Mouse (Mus musculus): ENCODE data around the gene Bud23.
A peak's percentile ranks its signal among the peaks of the same experiment; 100 is the strongest.
"Not testable (repeated sequence)": the region's sequence is repeated elsewhere in the genome, so short reads cannot be mapped to it uniquely, and the experiment has no call there.

Bud23 gene

GRCm38 (mm10) chr5:135064909-135065446 is at the start of gene Bud23:
Bud23 (minus strand) TSS chr5:135064959.
- DNase-seq (ENCODE audit: low spot score) = not testable (repeated sequence)

DNA sequence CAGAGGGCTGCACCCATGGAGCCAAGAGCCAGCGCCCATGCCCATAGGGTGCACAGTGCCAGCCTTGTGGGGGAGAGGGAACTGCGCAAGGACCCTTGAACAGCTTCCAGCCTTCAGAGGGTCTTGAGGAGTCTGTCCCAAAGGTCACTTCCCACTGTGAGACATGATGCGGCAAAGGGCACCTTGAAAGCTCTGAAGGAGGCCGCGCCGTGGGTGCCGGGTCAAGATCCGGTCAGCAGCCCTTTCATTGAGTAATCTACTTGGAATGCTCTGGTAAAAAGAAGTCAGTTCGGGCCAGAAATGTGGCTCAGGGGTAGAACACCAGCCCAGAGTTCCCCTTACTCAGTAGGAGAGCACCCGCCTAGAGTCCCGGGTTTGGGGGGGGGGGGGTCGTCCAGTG is 49.0 kb upstream of the Bud23 start:
- DNase-seq (ENCODE audit: low spot score) = no peak

GRCm38 (mm10) chr5:135109976-135110375 is 45.2 kb upstream of the Bud23 start:
- DNase-seq (ENCODE audit: low spot score) = no peak

- DNase-seq (ENCODE audit: low spot score) = no peak
Observed at GRCm38 (mm10) chr5:135109426-135109825, 44.7 kb upstream of the Bud23 start.

- DNase-seq (ENCODE audit: low spot score) = no peak
Observed at GRCm38 (mm10) chr5:135109017-135109416, 44.3 kb upstream of the Bud23 start.

DNA sequence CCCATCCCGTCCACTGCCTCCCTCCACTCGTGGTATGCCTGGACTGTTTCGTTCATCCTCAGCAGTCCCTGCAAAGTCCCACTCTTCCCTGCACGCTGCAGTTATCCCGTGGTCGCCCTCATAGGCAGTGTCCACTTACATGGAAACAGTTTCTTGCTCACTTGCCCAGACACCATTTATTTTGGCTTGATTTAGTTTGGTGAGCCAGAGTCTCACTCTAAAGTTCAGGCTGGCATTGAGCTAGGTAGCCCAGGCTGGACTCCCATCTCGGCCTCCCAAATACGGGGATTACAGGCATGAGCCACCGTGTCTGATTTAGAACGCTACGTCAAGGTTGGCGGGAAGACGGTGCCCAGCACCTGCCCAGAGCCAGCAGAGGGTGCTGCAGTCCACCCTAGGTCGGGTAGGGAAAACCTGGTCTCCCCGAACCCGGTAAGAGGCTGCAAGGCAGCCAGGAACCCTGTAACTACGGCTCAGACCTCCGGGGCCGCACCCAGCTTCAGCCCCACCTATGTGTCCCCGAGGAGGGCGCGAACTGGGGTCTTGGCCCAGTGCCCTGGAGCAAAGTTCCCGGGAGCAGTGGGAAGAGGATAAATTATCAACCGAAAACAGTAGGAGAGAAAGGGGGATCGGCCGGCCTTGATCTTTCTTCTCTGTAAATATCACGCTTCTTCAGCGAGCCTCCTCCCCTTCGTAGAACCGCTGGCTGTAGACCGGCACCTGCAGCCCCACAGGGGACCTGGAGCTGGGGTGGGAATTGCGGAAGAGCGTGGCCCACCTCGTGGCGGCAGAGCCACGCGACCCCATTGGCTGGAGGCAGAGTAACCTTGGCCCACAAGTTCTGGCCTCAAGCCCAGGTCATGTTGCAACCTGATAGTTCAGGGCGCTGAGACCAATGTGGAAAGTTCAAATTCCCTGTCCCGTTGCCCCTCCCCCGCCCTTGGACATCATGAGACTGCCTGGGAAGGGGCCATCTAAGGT is 43.1 kb upstream of the Bud23 start:
- DNase-seq (ENCODE audit: low spot score) = peak; percentile 70

DNA sequence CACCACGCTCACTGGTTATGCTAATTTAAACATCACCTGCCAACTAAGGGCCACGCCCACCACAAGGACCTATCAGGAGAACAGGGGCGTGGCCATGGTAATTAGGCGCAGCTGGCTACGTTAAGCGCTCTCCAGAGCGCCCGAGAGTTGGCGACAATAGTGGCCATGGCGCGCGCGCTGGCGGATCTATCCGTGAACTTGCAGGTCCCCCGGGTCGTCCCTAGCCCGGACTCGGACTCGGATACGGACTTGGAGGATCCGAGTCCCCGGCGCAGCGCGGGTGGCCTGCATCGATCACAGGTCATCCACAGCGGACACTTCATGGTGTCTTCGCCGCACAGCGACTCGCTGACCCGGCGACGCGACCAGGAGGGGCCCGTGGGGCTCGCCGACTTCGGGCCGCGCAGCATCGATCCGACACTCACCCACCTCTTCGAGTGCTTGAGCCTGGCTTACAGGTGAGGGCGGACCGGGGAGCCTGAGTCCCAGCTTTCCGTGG is 42.0 kb upstream of the Bud23 start:
- DNase-seq (ENCODE audit: low spot score) = peak; percentile 90

- peak; percentile 47 for DNase-seq (ENCODE audit: low spot score)
Observed at GRCm38 (mm10) chr5:135103999-135104660, 39.4 kb upstream of the Bud23 start.

DNA sequence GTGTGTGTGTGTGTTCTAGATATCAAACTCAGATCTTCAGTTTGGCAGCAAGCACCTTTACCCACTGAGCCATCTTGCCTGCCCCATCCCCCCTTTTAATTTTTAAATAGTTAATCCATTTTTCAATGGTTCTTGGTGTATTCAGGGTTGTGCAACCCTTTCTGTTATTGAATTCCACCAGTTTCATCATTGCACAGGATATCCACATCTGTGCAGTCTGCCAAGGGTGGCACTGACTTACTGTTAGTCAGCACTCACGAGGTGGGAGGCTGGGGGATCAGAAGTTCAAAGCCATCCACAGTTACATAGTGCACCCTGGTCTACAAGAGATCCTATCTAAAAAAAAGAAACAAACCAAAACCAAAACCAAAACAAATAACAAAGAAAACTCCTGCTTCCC is 36.2 kb upstream of the Bud23 start:
- no peak for DNase-seq (ENCODE audit: low spot score)

DNA sequence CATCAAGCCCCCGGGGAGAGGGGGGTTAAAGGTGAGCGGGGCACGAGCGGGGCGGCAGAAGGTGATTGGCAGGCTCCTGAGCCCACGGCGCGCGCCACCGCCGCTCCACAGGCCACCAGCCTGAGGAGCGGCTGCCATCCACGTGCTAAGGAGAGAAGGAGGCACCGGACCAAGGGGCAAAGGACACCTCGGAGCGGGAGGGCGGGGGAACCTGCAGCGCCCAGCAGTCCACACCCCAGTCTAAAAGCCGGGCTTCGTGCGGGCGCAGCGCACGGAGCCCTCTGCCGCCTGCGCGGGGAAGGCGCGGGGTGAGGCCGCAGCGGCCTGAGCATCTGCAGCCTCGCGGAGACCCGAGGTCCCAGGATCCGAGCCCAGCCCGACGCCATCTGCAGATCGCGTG is 24.9 kb upstream of the Bud23 start, which contains the start of gene Mlxipl:
Gene Mlxipl, plus strand, starts transcription at position 238 of the 400 bp plus-strand sequence.
- peak; percentile 24 for DNase-seq (ENCODE audit: low spot score)

- DNase-seq (ENCODE audit: low spot score) = no peak
Observed at GRCm38 (mm10) chr5:135086871-135087270, 22.1 kb upstream of the Bud23 start.

DNA sequence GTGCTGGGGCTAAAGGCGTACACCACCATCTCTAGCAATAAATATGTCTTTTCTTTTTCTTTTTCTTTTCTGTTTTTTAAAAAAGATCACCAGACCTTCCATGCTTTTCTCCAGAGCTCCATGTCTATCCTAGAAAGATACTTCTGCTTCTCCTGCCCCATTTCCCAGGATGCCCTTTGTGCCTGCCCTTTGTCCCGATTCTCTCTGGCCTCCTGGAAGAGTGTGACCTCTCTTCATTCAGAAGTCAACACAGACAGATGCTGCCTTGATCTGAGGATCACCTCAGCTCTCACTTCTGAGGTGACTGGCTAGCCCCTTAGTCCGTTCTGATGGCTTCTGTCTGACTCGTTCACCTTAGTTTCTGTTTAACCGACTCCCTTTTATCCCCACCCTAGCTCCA is 15.8 kb upstream of the Bud23 start:
- no peak for DNase-seq (ENCODE audit: low spot score)

GRCm38 (mm10) chr5:135079578-135079977 is 14.8 kb upstream of the Bud23 start:
- DNase-seq (ENCODE audit: low spot score) = no peak

DNA sequence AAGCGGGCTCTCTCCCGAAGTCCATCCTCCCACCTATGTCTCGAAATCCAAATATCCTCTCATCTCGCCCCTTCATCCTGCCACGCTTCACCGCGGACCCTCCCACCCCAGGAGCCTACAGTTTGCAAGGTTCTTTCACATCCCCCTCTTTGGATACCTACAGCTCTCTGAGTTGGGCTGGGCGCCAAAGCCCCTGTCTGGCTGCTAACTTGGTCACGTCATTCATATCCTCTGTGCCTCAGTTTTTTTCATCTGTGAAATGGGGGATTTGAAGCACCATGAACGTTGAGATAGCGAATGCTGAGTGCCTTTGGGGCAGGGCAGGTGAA is 13.7 kb upstream of the Bud23 start:
- DNase-seq (ENCODE audit: low spot score) = no peak

DNA sequence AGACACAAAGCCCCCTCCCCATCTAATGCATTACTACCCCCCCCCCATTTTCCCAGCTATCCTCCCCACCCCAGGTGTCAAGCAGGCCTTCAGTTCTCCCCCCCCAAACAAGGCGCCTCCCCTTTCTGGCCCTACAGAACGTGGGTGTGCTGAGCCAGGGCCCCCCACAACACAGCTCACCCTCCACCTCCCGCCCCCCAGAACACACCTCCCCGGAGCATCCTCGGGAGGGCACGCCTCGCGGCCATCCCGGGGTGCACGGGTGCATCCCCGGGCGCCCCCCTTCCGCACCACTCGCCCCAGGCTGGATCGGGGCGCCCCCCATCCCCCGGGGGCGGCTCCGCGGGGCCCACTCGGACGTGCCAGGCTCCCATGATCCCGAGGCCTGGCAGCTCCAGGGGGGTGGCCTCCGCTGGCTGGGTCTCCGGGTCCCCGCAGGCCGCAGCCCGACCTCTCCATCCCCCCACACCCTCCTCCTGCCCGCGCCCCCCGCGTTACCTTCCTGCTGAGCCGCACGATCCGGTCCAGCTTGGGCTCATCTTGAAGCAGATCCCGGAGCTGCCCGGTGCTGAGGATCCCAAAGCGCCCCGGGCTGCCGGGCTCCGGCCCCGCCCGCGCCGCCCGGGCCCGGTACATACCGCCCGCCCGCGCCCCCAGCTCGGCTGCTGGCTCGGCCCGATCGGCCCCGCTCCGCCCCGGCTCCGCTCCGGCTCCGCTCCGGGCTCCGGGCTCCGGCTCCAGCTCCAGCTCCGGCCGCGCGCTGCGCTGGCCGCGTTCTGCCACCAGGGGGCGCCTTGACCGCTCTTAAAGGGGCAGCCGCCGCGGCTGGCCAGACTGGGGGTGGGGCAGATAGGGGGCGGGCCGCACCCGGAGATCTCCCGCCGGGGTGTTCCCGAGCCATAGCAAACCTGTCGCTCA is 13.1 kb upstream of the Bud23 start, which contains the start of gene Vps37d:
Gene Vps37d, minus strand, starts transcription at position 703 of the 918 bp plus-strand sequence.
- DNase-seq (ENCODE audit: low spot score) = peak; percentile 96

DNA sequence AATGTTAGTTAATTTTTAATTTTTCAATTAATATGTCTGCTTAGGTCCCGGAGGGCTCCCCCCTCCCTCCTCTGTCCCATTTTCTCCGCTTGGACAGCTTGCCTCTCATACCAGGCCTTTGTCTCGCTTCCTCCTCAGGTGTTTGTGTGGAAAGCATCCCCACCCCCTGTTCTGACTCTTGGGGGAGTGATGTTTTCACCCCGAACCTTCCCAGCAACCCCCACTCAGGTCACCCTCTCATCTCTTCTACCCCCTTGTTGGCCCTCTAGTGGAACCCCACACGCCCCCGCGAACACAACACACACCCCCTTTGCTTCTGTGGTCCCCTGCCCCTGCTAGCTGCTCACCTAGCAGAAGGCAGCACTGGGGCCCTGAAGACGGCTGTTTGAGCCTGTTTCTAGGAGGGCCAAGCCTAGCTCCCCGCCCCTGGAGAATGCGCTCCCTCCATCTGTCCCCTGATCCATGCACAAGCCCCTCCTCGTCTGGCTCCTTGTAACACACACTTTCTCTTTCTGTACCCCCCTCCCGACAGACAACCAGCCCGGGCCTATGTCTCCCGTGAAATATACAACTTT is 12.3 kb upstream of the Bud23 start:
- DNase-seq (ENCODE audit: low spot score) = peak; percentile 54

DNA sequence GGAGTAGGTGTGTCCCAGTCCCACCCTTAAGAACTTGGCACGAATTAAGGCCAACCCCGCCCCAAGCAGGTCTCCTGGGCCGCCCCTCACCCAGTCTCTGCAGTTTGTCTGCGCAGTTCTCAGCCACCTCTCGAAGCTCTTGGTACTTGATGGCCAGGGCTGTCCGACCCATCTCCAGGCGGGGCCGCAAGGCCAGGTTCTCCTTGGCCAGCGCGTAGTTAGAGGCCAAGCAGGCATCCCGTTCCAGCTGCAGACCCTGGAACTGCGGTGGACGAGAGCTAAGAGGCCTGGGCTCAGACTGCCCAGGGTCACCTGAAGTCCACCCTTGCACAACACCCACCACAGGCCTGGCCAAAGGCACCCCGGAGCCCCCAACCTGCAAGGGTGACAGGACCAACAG is 11.6 kb upstream of the Bud23 start:
- no peak for DNase-seq (ENCODE audit: low spot score)

- peak; percentile 18 for DNase-seq (ENCODE audit: low spot score)
Observed at GRCm38 (mm10) chr5:135075655-135076054, 10.9 kb upstream of the Bud23 start.

DNA sequence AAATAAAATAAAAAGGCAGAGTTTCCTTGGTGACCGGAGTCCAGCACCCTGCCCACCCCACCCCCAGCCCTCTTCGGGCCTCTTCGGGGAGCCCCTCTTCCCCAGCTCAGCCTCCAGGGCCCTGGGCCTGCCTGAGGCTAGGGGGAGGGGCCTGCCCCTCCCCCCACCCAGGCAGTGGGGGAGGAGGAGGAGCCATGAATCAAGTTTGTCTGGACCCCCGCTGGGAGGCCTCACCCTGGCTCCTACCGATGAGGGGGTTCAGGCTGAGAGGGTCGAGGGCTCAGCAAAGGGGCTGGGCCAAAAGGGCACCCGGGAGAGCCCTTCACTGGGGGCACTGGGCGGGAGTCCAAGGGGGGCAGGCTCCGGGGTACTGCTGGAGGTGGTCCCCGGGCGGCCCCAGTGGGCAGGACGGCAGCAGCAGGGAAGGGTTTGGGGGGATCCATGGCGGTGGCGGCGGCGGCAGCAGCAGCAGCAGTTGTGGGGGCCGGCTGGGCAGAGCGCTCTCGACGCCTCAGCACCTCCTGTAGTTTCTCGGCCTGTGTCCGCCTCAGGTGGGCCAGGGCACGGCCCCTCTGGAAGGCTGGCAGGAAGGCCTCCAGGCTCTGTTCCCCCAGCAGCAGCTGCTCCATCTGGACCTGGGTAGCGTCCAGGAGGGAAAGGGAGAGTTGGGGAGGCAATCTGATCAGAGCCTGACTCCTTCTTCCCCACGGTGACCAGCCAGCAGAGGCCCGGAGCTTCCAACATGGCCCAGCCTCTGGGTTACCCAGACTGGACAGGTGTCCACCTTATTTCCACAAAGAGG is 8.8 kb upstream of the Bud23 start:
- DNase-seq (ENCODE audit: low spot score) = no peak

- DNase-seq (ENCODE audit: low spot score) = no peak
Observed at GRCm38 (mm10) chr5:135072720-135073119, 8.0 kb upstream of the Bud23 start.
